8 mouse cellular contexts compared by ENCODE assay signal in genomic region chr4:41315173-41315572, GRCm38 (mm10). TPM values are rescaled to one million over a fixed set of nuclear protein-coding genes. Genes with fewer than 3 reads are reported as not detected.
DNase-seq lines count a peak whose midpoint lies in the region; ATAC-seq lines count a peak whose summit lies in the region.

No protein-coding gene starts in this region.

- peak overlapping the region; percentile 85 for H3K4me2 ChIP-seq in forebrain, embryonic 11.5 days (ENCODE audit: low read depth, low read length, severe bottlenecking)
- H3K4me2 ChIP-seq in liver, embryonic 13.5 days: peak overlapping the region; percentile 82

- DNase-seq in heart, embryonic 10.5 days (ENCODE audit: low spot score): no peak
- DNase-seq in heart, postnatal 25 days (ENCODE audit: low spot score): no peak
- peak; percentile 10 to 13 for DNase-seq in B cell, adult 2 months
- DNase-seq in forebrain, embryonic 11.5 days (ENCODE audit: low spot score): no peak
- DNase-seq in liver, embryonic 13.5 days: no peak
- DNase-seq in ovary, postnatal 14 days (ENCODE audit: low spot score): no peak

- peak overlapping the region; percentile 95 for H3K4me3 ChIP-seq in heart, embryonic 10.5 days
- H3K4me3 ChIP-seq in forebrain, embryonic 11.5 days (ENCODE audit: low read depth, low read length): peak overlapping the region; percentile 97
- H3K4me3 ChIP-seq in liver, embryonic 13.5 days (replicated peaks): peak overlapping the region; percentile 83

- peak; percentile 23; the same call in 1 of the 2 replicates for ATAC-seq in forebrain, embryonic 11.5 days (replicated peaks; ENCODE audit: low FRiP score)
- no peak for ATAC-seq in liver, embryonic 13.5 days (ENCODE audit: low read depth)
- no peak for ATAC-seq in megakaryocyte progenitor cell, adult 5-6 weeks (replicated peaks; ENCODE audit: poor library complexity)
- ATAC-seq in activated CD4-positive, CD25-positive, alpha-beta regulatory T cell, adult 4 months: no peak

- H3K4me1 ChIP-seq in heart, embryonic 10.5 days: peaks cover 15% of the 10 kb centered on the region
- peaks cover 3% of the 10 kb centered on the region for H3K4me1 ChIP-seq in forebrain, embryonic 11.5 days (replicated peaks; ENCODE audit: control insufficient read depth, insufficient read depth, low read length)
- peaks cover 55% of the 10 kb centered on the region for H3K4me1 ChIP-seq in liver, embryonic 13.5 days (replicated peaks)

- peak overlapping the region; percentile 89 for H3K9ac ChIP-seq in forebrain, embryonic 11.5 days (ENCODE audit: low read length)
- peak overlapping the region; percentile 97 for H3K9ac ChIP-seq in liver, embryonic 13.5 days

- intact Hi-C loops in heart, postnatal 25 days (cut with DNase I): loop anchor here (2.0 kb wide), 2 partner anchors 34 to 74 kb away; partner anchors contain the start of gene Ubap1

- peak overlapping the region; percentile 96 for H3K27ac ChIP-seq in heart, embryonic 10.5 days
- H3K27ac ChIP-seq in forebrain, embryonic 11.5 days (ENCODE audit: low read depth, low read length): no peak overlapping the region
- peak overlapping the region; percentile 97 for H3K27ac ChIP-seq in liver, embryonic 13.5 days

- WGBS in heart, embryonic 10.5 days: 51% methylated on average over 8 of the region's 8 CpGs
- 58% methylated on average over 8 of the region's 8 CpGs for WGBS in forebrain, embryonic 11.5 days
- WGBS in liver, embryonic 13.5 days (ENCODE audit: insufficient replicate concordance): 52% methylated on average over 8 of the region's 8 CpGs

- peaks cover 25% of the 10 kb centered on the region for H3K36me3 ChIP-seq in heart, embryonic 10.5 days
- peaks cover 2% of the 10 kb centered on the region; the same call in 1 of the 2 replicates for H3K36me3 ChIP-seq in forebrain, embryonic 11.5 days (ENCODE audit: control insufficient read depth, insufficient read depth, low read length)
- peaks cover 31% of the 10 kb centered on the region for H3K36me3 ChIP-seq in liver, embryonic 13.5 days

- H3K27me3 ChIP-seq in heart, embryonic 10.5 days (ENCODE audit: insufficient read depth, poor library complexity, severe bottlenecking): no peaks in the 10 kb centered on the region
- no peaks in the 10 kb centered on the region for H3K27me3 ChIP-seq in forebrain, embryonic 11.5 days (ENCODE audit: control insufficient read depth, insufficient read depth, low read length)
- no peaks in the 10 kb centered on the region for H3K27me3 ChIP-seq in liver, embryonic 13.5 days

- no peaks in the 10 kb centered on the region for H3K9me3 ChIP-seq in heart, embryonic 10.5 days
- no peaks in the 10 kb centered on the region for H3K9me3 ChIP-seq in forebrain, embryonic 11.5 days (ENCODE audit: control insufficient read depth, low read length)
- no peaks in the 10 kb centered on the region for H3K9me3 ChIP-seq in liver, embryonic 13.5 days (replicated peaks)

RNA-seq across cellular contexts. Expression of gene Dcaf12, which starts 0.5 kb away (rescaled TPM):
- 49.0 and 49.9 TPM in 2 replicates for polyA plus RNA-seq in heart, embryonic 10.5 days (2016; fragmentation: Nextera tagmentation; extraction: Ambion mirVana)
- 10 to 100 TPM; 42.2 to 45.5 TPM for total RNA-seq in heart, postnatal 25 days (2021)
- 51.8 and 52.5 TPM in 2 replicates for polyA plus RNA-seq in forebrain, embryonic 11.5 days (2014; fragmentation: Nextera tagmentation; extraction: Ambion mirVana)
- polyA plus RNA-seq in liver, embryonic 13.5 days (2015; fragmentation: Nextera tagmentation; extraction: Ambion mirVana): 66.0 and 74.8 TPM in 2 replicates
- total RNA-seq in megakaryocyte progenitor cell, adult 5-6 weeks (2015): 32.5 and 38.9 TPM in 2 replicates
- 28.5 and 31.3 TPM in 2 replicates for total RNA-seq in megakaryocyte progenitor cell, adult 5-6 weeks (2017)
- polyA plus RNA-seq in activated CD4-positive, CD25-positive, alpha-beta regulatory T cell, adult 4 months (2017; shearing (Covaris generic)): 10 to 100 TPM; 24.4 to 28.0 TPM

RNA-seq across cellular contexts. Expression of gene Ubap1, which starts 33.6 kb away (rescaled TPM):
- 52.4 and 56.6 TPM in 2 replicates for polyA plus RNA-seq in heart, embryonic 10.5 days (2016; fragmentation: Nextera tagmentation; extraction: Ambion mirVana)
- total RNA-seq in heart, postnatal 25 days (2021): 10 to 100 TPM; 33.9 to 35.9 TPM
- polyA plus RNA-seq in forebrain, embryonic 11.5 days (2014; fragmentation: Nextera tagmentation; extraction: Ambion mirVana): 71.4 and 88.1 TPM in 2 replicates
- 28.5 and 33.8 TPM in 2 replicates for polyA plus RNA-seq in liver, embryonic 13.5 days (2015; fragmentation: Nextera tagmentation; extraction: Ambion mirVana)
- total RNA-seq in megakaryocyte progenitor cell, adult 5-6 weeks (2015): 21.1 and 28.6 TPM in 2 replicates
- 23.2 and 27.4 TPM in 2 replicates for total RNA-seq in megakaryocyte progenitor cell, adult 5-6 weeks (2017)
- 10 to 100 TPM; 25.5 to 36.2 TPM for polyA plus RNA-seq in activated CD4-positive, CD25-positive, alpha-beta regulatory T cell, adult 4 months (2017; shearing (Covaris generic))

RNA-seq across cellular contexts. Expression of gene Ubap2, which starts 40.2 kb away (rescaled TPM):
- 82.1 and 87.0 TPM in 2 replicates for polyA plus RNA-seq in heart, embryonic 10.5 days (2016; fragmentation: Nextera tagmentation; extraction: Ambion mirVana)
- total RNA-seq in heart, postnatal 25 days (2021): 10 to 100 TPM; 63.5 to 64.2 TPM
- polyA plus RNA-seq in forebrain, embryonic 11.5 days (2014; fragmentation: Nextera tagmentation; extraction: Ambion mirVana): 92.1 and 97.3 TPM in 2 replicates
- 25.2 and 35.7 TPM in 2 replicates for polyA plus RNA-seq in liver, embryonic 13.5 days (2015; fragmentation: Nextera tagmentation; extraction: Ambion mirVana)
- total RNA-seq in megakaryocyte progenitor cell, adult 5-6 weeks (2015): 63.9 and 73.0 TPM in 2 replicates
- 21.0 and 22.8 TPM in 2 replicates for total RNA-seq in megakaryocyte progenitor cell, adult 5-6 weeks (2017)
- polyA plus RNA-seq in activated CD4-positive, CD25-positive, alpha-beta regulatory T cell, adult 4 months (2017; shearing (Covaris generic)): 10 to 100 TPM; 18.2 to 23.7 TPM

Comparison
In these comparisons a context has a peak if more than half of its experiments do, and no peak if none do; other contexts are left out.
1. DNase-seq: peak in B cell, adult 2 months (2 of 2); none in heart, embryonic 10.5 days (single experiment), heart, postnatal 25 days (single experiment), forebrain, embryonic 11.5 days (single experiment), liver, embryonic 13.5 days (single experiment) and ovary, postnatal 14 days (single experiment).
2. Peak in every context shown above with its lines, with median percentiles within 50 percentile points of each other: H3K4me3 ChIP-seq.